Mouse (Mus musculus) lung, adult 2 months (tissue): ENCODE results near the gene Tacr1. TPM values are rescaled to one million over a fixed set of nuclear protein-coding genes. Genes with fewer than 3 reads are reported as not detected.
"Not testable (repeated sequence)": the region's sequence is repeated elsewhere in the genome, so short reads cannot be mapped to it uniquely, and the experiment has no call there.

Experiments used
- DNase-seq: peaks from one replicate; pipeline ENCODE4 v3.0.0; 2022
- H3K4me1 ChIP-seq: fragments of 200-500 bp; 2 replicates; pipeline ENCODE4 v1.6.1; 2011; ENCODE audit warnings: low read length; ENCODE audit not compliant: control insufficient read depth, insufficient read depth
- H3K4me3 ChIP-seq: fragments of 200-500 bp; replicated peaks from 2 replicates; pipeline ENCODE3; 2011; ENCODE audit warnings: low read depth, mild to moderate bottlenecking, control low read depth, low read length; ENCODE audit errors: extremely low read depth
- CTCF ChIP-seq: fragments of 200-500 bp; IDR thresholded peaks from 2 replicates; pipeline ENCODE4 v1.5.1; 2011; ENCODE audit warnings: mild to moderate bottlenecking, low read length, control low read depth; ENCODE audit not compliant: insufficient read depth
- POLR2A ChIP-seq: fragments of 200-500 bp; IDR thresholded peaks from 2 replicates; pipeline ENCODE4 v1.6.1; 2011; ENCODE audit warnings: low read depth, mild to moderate bottlenecking, control low read depth, low read length, borderline replicate concordance; ENCODE audit errors: extremely low read depth
- WGBS: fragments of 180-500 bp; shearing (Covaris S2); methylation state at CpG from one replicate; pipeline ENCODE4 v1.1.7; 2018; 5-methylcytosine and 5-hydroxymethylcytosine counted together
- polyA plus RNA-seq: library from polyadenylated mRNA; depleted of rRNA; stranded (reverse); fragments of >200 nt; gene quantifications from 2 replicates; pipeline ENCODE4 v1.2.3, GENCODE M21; 2012; rRNA removed

Tacr1 gene
- polyA plus RNA-seq, result 0.17 and 0.26 TPM in 2 replicates

- TF ChIP-seq CTCF (no peak), POLR2A (no peak)
- DNase-seq, result no peak
- 3% methylated on average over 28 of the region's 28 CpGs for WGBS
- no peaks in the 10 kb centered on the region for H3K4me1 ChIP-seq
- no peak within 1 kb of the TSS for H3K4me3 ChIP-seq
Observed at GRCm38 (mm10) chr6:82401595-82402451, at the start of gene Tacr1. Gene Tacr1 (plus strand): TSS chr6:82402334.

- TF ChIP-seq POLR2A, result no peak
- TF ChIP-seq CTCF, result no peak
- no peaks in the 10 kb centered on the region for H3K4me1 ChIP-seq
- 86% methylated on average over 3 of the region's 3 CpGs for WGBS
- no peak for DNase-seq
- H3K4me3 ChIP-seq, result no peak overlapping the region
Observed at GRCm38 (mm10) chr6:82376144-82376543, 26.0 kb upstream of the Tacr1 start.

GRCm38 (mm10) chr6:82383556-82383955 lies 18.6 kb upstream of the Tacr1 start:
- TF ChIP-seq POLR2A, result no peak
- H3K4me3 ChIP-seq, result no peak overlapping the region
- WGBS, result 89% methylated on average over 5 of the region's 5 CpGs
- DNase-seq, result no peak
- no peaks in the 10 kb centered on the region for H3K4me1 ChIP-seq

- Histone ChIP-seq H3K4me3 (no peak overlapping the region), H3K4me1 (no peaks in the 10 kb centered on the region)
- peak; percentile 9 for DNase-seq
- 4% methylated on average over 34 of the region's 34 CpGs for WGBS
- no peak for TF ChIP-seq CTCF
- TF ChIP-seq POLR2A, result no peak
Observed at GRCm38 (mm10) chr6:82402501-82403495, 664 bp downstream of the Tacr1 start.

GRCm38 (mm10) chr6:82418367-82418766 lies 16.2 kb downstream of the Tacr1 start:
- WGBS, result 70% methylated on average over 6 of the region's 6 CpGs

GRCm38 (mm10) chr6:82420222-82420621 lies 18.1 kb downstream of the Tacr1 start:
- 13% methylated on average over 4 of the region's 4 CpGs for WGBS
- no peak for DNase-seq
- TF ChIP-seq POLR2A, result no peak
- no peak for TF ChIP-seq CTCF
- H3K4me3 ChIP-seq, result no peak overlapping the region
- H3K4me1 ChIP-seq, result no peaks in the 10 kb centered on the region

More at GRCm38 (mm10) chr6:82418367-82418766, 16.2 kb downstream of the Tacr1 start:
- H3K4me3 ChIP-seq, result no peak overlapping the region
- TF ChIP-seq POLR2A, result no peak
- TF ChIP-seq CTCF, result no peak
- no peaks in the 10 kb centered on the region for H3K4me1 ChIP-seq
- no peak for DNase-seq

- WGBS, result 57% methylated on average over 6 of the region's 6 CpGs
- H3K4me1 ChIP-seq, result no peaks in the 10 kb centered on the region
- TF ChIP-seq POLR2A (no peak), CTCF (no peak)
- no peak for DNase-seq
- no peak overlapping the region for H3K4me3 ChIP-seq
Observed at GRCm38 (mm10) chr6:82428890-82429289, 26.8 kb downstream of the Tacr1 start.

- DNase-seq, result no peak
- no peak for TF ChIP-seq CTCF
- no peak for TF ChIP-seq POLR2A
- no peak overlapping the region for H3K4me3 ChIP-seq
- H3K4me1 ChIP-seq, result no peaks in the 10 kb centered on the region
- 68% methylated on average over 6 of the region's 6 CpGs for WGBS
Observed at GRCm38 (mm10) chr6:82429766-82430165, 27.6 kb downstream of the Tacr1 start.

GRCm38 (mm10) chr6:82437174-82437573 lies 35.0 kb downstream of the Tacr1 start:
- TF ChIP-seq POLR2A (no peak), CTCF (no peak)
- Histone ChIP-seq H3K4me1 (no peaks in the 10 kb centered on the region), H3K4me3 (no peak overlapping the region)
- no peak for DNase-seq
- 64% methylated on average over 4 of the region's 4 CpGs for WGBS

GRCm38 (mm10) chr6:82452206-82453095 lies 50.3 kb downstream of the Tacr1 start:
- WGBS, result 80% methylated on average over 8 of the region's 8 CpGs
- H3K4me3 ChIP-seq, H3K4me1 ChIP-seq, DNase-seq: not testable (repeated sequence)
